Mouse (Mus musculus) cerebral cortex, adult 2 months (tissue): ENCODE results near the gene Cd55b.

Experiments
- WGBS: fragments of 180-500 bp; shearing (Covaris S2); methylation state at CpG from one replicate; pipeline ENCODE4 v1.1.7; 2018; 5-methylcytosine and 5-hydroxymethylcytosine counted together

Gene Cd55b

GRCm38 (mm10) chr1:130422664-130423111 is at the start of gene Cd55b:
Gene Cd55b, minus strand, starts transcription at chr1:130423009.
- WGBS: 46% methylated on average over 18 of the region's 18 CpGs

- WGBS: 82% methylated on average over 4 of the region's 4 CpGs
Observed at GRCm38 (mm10) chr1:130470074-130470473, 47.3 kb upstream of the Cd55b start.

- WGBS: 83% methylated on average over 2 of the region's 2 CpGs
Observed at GRCm38 (mm10) chr1:130467453-130467852, 44.6 kb upstream of the Cd55b start.

GRCm38 (mm10) chr1:130462867-130463266 is 40.1 kb upstream of the Cd55b start:
- 6% methylated on average over 4 of the region's 4 CpGs for WGBS

GRCm38 (mm10) chr1:130462084-130462861 is 39.5 kb upstream of the Cd55b start, which contains the start of gene Cd55:
Gene Cd55, minus strand, starts transcription at chr1:130462744.
- WGBS: 1% methylated on average over 44 of the region's 45 CpGs

- 98% methylated on average over 2 of the region's 2 CpGs for WGBS
Observed at GRCm38 (mm10) chr1:130455111-130455510, 32.3 kb upstream of the Cd55b start.

GRCm38 (mm10) chr1:130442930-130443329 is 20.1 kb upstream of the Cd55b start:
- WGBS: 92% methylated on average over 1 of the region's 1 CpGs

- 78% methylated on average over 4 of the region's 4 CpGs for WGBS
Observed at GRCm38 (mm10) chr1:130430920-130431319, 8.1 kb upstream of the Cd55b start.

GRCm38 (mm10) chr1:130427175-130427853 is 4.5 kb upstream of the Cd55b start:
- WGBS: 80% methylated on average over 3 of the region's 3 CpGs

- WGBS: no CpG with 5 or more reads among the region's 6 CpGs
Observed at GRCm38 (mm10) chr1:130422033-130422432, 776 bp downstream of the Cd55b start.

GRCm38 (mm10) chr1:130377726-130378429 is 44.9 kb downstream of the Cd55b start:
- 96% methylated on average over 14 of the region's 14 CpGs for WGBS

- 80% methylated on average over 3 of the region's 3 CpGs for WGBS
Observed at GRCm38 (mm10) chr1:130374173-130374785, 48.5 kb downstream of the Cd55b start.

GRCm38 (mm10) chr1:130373398-130374083 is 49.3 kb downstream of the Cd55b start:
- 48% methylated on average over 2 of the region's 2 CpGs for WGBS

GRCm38 (mm10) chr1:130371895-130372528 is 50.8 kb downstream of the Cd55b start:
- 38% methylated on average over 7 of the region's 7 CpGs for whole genome bisulfite sequencing

- WGBS: 88% methylated on average over 5 of the region's 5 CpGs
Observed at GRCm38 (mm10) chr1:130371291-130371690, 51.5 kb downstream of the Cd55b start.

- 13% methylated on average over 1 of the region's 1 CpGs for WGBS
Observed at GRCm38 (mm10) chr1:130350077-130350635, 72.7 kb downstream of the Cd55b start.

- WGBS: 69% methylated on average over 9 of the region's 9 CpGs
Observed at GRCm38 (mm10) chr1:130342429-130342828, 80.4 kb downstream of the Cd55b start.
